ENCODE assay signal across 21 mouse cellular contexts in genomic region chr5:143530715-143531114, GRCm38 (mm10).
"Had no signal": no experiment of that assay in that cellular context is flagged by ENCODE, and none has a peak within 500 bp of the region (broad histone marks: within the 10 kb centered on the region; RNA-seq: fewer than 3 reads in every experiment).

No protein-coding gene starts in this region.

- H3K36me3 ChIP-seq: intestine, embryonic 15.5 days; kidney, embryonic 15.5 days; limb, embryonic 13.5 days; lung, embryonic 15.5 days had no signal

- DNase-seq: kidney, adult 11 months; kidney, adult 8-10 months; kidney, postnatal 10 days; kidney, postnatal 36 days; lung, adult 18-20 months; lung, postnatal 10 days; lung, postnatal 36 days; midbrain, embryonic 14.5 days; right cerebral cortex, adult 18-20 months; right cerebral cortex, postnatal 14 days; right cerebral cortex, postnatal 4 days; thymus, adult 2 months; thymus, postnatal 14 days; thymus, postnatal 4 days had no signal

- H3K9ac ChIP-seq: intestine, embryonic 15.5 days; kidney, embryonic 15.5 days; limb, embryonic 13.5 days; lung, embryonic 15.5 days had no signal

- H3K4me3 ChIP-seq: intestine, embryonic 15.5 days; kidney, embryonic 15.5 days; limb, embryonic 10.5 days; limb, embryonic 13.5 days; lung, embryonic 15.5 days had no signal

- H3K9me3 ChIP-seq: intestine, embryonic 15.5 days; kidney, embryonic 15.5 days; limb, embryonic 10.5 days; limb, embryonic 13.5 days; lung, embryonic 15.5 days had no signal

- ATAC-seq: intestine, embryonic 15.5 days had no signal

- H3K27ac ChIP-seq: intestine, embryonic 15.5 days; kidney, embryonic 15.5 days; limb, embryonic 10.5 days; limb, embryonic 13.5 days; lung, embryonic 15.5 days; stomach, postnatal 0 days had no signal

- H3K27me3 ChIP-seq: intestine, embryonic 15.5 days; kidney, embryonic 15.5 days; limb, embryonic 13.5 days; lung, embryonic 15.5 days had no signal

- H3K4me2 ChIP-seq: intestine, embryonic 15.5 days; kidney, embryonic 15.5 days; limb, embryonic 13.5 days; lung, embryonic 15.5 days; midbrain, embryonic 11.5 days had no signal
